Mouse (Mus musculus) kidney, adult 9 months (tissue): ENCODE measurements at regions not wholly inside any gene's neighbourhood (a gene's known extent, or its start where the extent isn't known, plus 50 kb on each side); places are given as distances from the start of the nearest gene placed in this dataset.

ENCODE experiments used
- DNase-seq: peaks from one replicate; pipeline ENCODE4 v3.0.0; 2022

DNA sequence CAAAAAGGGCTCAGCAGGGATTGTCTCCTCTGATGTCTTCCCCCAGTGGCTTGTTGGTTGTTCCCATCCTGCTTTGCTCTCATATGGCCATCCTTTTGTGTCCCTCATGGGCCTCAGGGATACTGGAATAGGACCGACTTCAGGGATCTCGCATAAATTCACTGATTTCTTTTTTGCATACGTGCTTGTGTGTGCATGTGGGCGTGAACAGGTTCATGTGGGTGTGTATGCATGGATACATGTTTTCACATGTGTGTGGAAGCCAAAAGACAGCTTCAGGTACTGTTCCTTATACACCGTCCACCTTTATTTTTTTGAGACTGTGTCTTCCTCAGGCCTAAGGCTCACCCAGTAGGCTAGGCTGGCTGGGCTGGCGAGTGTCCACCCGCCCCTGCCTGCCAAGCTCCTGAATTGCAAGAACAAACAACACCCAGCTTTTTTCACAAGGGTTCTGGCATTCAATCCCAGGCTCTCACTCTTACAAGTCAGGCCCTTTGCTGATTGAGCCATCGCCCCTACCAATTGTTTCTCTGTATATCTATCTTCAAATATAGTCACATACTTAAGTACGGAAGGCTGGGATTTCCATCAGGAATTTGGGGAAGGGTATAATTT is 127.0 kb upstream of the Hmgn3 start:
- no peak for DNase-seq

- DNase-seq = no peak
Observed at GRCm38 (mm10) chr9:83265736-83266135, 119.3 kb upstream of the Hmgn3 start.

DNA sequence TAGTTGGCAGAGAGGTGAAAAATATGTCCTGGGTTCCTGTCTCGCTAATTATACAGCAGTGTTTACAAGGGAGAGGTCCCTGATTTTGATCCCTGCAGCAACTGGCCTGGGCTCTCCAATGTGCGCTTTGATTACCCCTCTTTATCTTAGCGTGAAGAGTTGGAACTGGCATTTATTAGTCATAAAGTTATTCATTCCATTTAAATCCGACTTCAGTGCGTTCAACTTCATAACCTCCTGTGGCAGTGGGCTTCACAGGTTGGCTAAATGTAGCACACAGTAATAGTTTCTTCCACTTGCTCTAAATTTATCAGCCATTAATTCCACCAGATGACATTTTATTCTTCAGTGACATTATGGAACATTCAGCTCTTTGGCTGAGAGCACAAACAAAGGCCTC is 113.0 kb upstream of the Hmgn3 start:
- DNase-seq = no peak

- DNase-seq = no peak
Observed at GRCm38 (mm10) chr9:83258986-83259385, 112.5 kb upstream of the Hmgn3 start.

DNA sequence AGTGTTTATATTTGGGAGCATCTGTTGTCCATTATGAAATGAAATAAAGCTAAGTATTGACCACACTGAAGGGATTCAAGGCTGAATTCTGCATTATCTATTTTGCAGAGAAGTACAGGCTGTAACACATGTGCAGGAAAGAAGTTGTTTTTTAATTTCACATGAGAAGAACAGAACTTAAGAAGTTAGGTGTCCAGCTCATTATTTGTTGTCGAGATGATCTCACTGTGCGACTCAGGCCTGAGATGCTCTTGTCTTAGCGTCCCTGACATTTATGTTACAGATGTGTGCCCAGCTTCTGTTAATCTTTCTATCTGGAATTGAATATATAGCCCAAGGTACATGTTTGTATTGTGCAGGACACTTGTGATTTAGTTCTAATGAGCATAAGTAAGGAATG is 112.0 kb upstream of the Hmgn3 start:
- no peak for DNase-seq

DNA sequence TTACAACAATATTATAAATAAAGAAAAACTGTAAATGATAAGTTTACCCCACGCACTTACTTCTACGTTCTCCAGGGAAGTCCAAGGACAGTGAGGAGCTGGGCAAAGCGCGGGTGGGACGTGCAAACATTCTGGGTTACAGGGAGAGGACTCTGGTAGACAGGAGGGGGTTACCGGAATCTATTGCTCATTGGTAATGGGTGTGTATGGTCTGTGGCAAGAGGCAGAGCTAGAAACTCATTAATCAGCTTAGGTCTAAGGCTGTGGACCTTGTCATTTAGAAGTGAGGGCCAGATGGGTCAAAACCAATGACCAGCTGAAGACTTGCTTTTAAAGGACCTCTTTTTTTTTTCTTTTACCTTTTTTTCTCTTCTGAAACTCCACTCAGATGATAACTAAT is 107.9 kb upstream of the Hmgn3 start:
- DNase-seq = peak; percentile 71

DNA sequence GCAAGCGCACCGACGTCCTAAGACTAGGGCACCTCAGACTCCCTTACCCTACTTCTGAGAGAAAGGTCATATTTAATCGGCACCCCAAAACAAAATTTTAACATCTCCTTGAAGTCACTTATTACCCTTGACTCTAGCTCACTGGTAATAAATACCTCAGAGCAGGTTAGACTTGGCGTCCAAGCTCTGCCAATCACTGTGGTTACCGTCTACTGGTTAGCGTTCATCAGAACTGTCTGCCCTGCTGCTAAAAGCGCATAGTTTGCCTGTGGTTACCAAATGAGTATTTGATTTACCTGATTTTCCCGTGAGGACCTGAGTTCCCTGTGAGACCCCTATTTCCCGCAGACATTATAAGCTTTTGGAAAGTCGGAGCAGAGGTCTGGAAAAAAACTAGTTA is 107.3 kb upstream of the Hmgn3 start:
- DNase-seq = peak; percentile 74

DNA sequence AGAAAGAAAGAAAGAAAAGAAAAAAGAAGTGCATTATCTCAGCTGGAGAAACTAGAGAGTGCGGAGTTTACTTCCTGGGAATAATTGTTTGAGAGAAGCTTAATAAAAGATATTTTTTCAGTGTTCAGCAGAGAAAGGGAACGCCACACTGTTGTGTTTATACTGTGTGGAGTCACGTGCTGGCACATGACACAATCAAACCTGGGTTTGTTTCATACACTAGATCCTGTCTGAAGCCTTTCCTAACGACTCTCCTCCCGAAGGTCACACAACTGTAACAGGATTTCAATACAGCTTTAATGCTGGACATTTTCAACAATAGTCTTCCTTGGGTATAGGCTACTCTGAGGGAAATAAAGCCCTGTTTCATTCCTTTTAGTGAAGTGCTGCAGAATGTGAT is 105.3 kb upstream of the Hmgn3 start:
- no peak for DNase-seq

GRCm38 (mm10) chr9:83249871-83250270 is 103.4 kb upstream of the Hmgn3 start:
- no peak for DNase-seq

- no peak for DNase-seq
Observed at GRCm38 (mm10) chr9:83248164-83248730, 101.8 kb upstream of the Hmgn3 start.

GRCm38 (mm10) chr9:83247066-83247668 is 100.7 kb upstream of the Hmgn3 start:
- DNase-seq = peak; percentile 24

DNA sequence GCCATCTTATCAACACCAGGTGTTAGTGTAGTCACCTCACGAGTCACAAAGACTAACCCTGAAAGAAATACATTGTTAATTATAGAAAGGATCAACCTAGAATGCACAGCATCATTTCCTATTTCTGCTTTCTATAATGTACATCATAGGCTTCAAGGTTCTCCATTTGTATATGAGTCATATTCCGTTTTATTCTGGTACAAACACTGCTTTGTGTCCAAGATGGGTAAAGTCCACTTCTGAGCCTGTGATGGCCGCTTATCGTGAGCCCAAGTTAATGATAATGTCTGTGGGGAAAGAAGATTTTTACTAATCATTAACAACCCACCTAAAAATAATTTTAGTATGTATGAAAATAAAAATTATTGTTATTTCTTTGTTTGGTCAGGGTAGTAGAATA is 94.6 kb upstream of the Hmgn3 start:
- no peak for DNase-seq

DNA sequence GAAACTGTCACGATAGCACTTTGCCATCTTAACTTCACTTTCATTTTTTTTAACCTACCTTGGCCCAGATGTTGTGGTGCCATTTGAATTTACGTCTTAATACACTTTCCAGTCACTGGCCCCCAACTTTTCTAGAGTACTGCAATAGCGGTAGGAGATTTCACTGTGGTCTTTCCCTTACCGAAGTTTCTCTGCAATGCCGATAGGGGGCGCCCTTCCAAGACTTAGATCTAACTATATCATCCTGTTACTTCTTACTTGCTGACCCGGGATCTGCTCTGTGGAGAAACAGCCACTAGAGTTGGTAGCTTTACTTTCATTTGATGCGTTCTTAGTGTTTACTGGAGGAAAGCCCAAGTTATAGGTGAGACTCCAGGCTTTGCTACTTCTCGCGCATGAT is 92.6 kb upstream of the Hmgn3 start:
- no peak for DNase-seq

- no peak for DNase-seq
Observed at GRCm38 (mm10) chr9:83221866-83222265, 75.4 kb upstream of the Hmgn3 start.

GRCm38 (mm10) chr9:83202583-83202982 is 56.1 kb upstream of the Hmgn3 start:
- peak; percentile 46 for DNase-seq

GRCm38 (mm10) chr9:83199771-83200170 is 53.3 kb upstream of the Hmgn3 start:
- DNase-seq = no peak

GRCm38 (mm10) chr9:83199176-83199575 is 52.7 kb upstream of the Hmgn3 start:
- DNase-seq = no peak

GRCm38 (mm10) chr9:83197013-83197412 is 50.5 kb upstream of the Hmgn3 start:
- peak; percentile 28 for DNase-seq
